Mouse (Mus musculus) bone marrow macrophage, adult 2 months (primary cell): ENCODE data around the gene Nkx1-2.

Source experiments
- CTCF ChIP-seq: IDR thresholded peaks from 2 replicates; pipeline ENCODE4 v1.5.1; 2012; ENCODE audit warnings: low read depth, mild to moderate bottlenecking, low read length, moderate library complexity
- POLR2A ChIP-seq: IDR thresholded peaks from 2 replicates; pipeline ENCODE4 v1.6.1; 2012; ENCODE audit warnings: mild to moderate bottlenecking, low read depth, low read length, borderline replicate concordance

GRCm38 (mm10) chr7:132644605-132645279, 45.3 kb upstream of the Nkx1-2 start:
- TF ChIP-seq CTCF (no peak), POLR2A (no peak)
